11 mouse cellular contexts compared by ENCODE assay signal in genomic region chr13:29603597-29603996, GRCm38 (mm10).
DNase-seq lines count a peak whose midpoint lies in the region; ATAC-seq and TF ChIP-seq lines count a peak whose summit lies in the region.
"Had no signal": no experiment of that assay in that cellular context is flagged by ENCODE, and none has a peak within 500 bp of the region (broad histone marks: within the 10 kb centered on the region; RNA-seq: fewer than 3 reads in every experiment).

No protein-coding gene starts in this region.

- peaks cover 10% of the 10 kb centered on the region for H3K4me1 ChIP-seq in hindbrain, embryonic 13.5 days (replicated peaks)
- H3K4me1 ChIP-seq in hindbrain, postnatal 0 days (ENCODE audit: insufficient read depth, low read length) = no peaks in the 10 kb centered on the region
- H3K4me1 ChIP-seq in embryonic facial prominence, embryonic 13.5 days = peaks cover 19% of the 10 kb centered on the region
- H3K4me1 ChIP-seq in midbrain, embryonic 14.5 days (ENCODE audit: control insufficient read depth, insufficient read depth, low read length) = peaks cover 4% of the 10 kb centered on the region; the same call in 1 of the 2 replicates

- no peak for TF ChIP-seq CTCF in hindbrain, postnatal 0 days (IDR thresholded peaks at IDR 0.05; ENCODE audit: low read depth)

- no peaks in the 10 kb centered on the region for H3K27me3 ChIP-seq in hindbrain, embryonic 13.5 days
- H3K27me3 ChIP-seq in hindbrain, postnatal 0 days (ENCODE audit: insufficient read depth, low read length) = no peaks in the 10 kb centered on the region
- H3K27me3 ChIP-seq in embryonic facial prominence, embryonic 13.5 days = no peaks in the 10 kb centered on the region
- H3K27me3 ChIP-seq in midbrain, embryonic 14.5 days (ENCODE audit: control insufficient read depth, insufficient read depth, low read length) = no peaks in the 10 kb centered on the region
- H3K27me3 ChIP-seq: heart, embryonic 15.5 days had no signal

- no peaks in the 10 kb centered on the region for H3K9me3 ChIP-seq in hindbrain, embryonic 13.5 days
- H3K9me3 ChIP-seq in hindbrain, postnatal 0 days (ENCODE audit: low read length) = no peaks in the 10 kb centered on the region
- H3K9me3 ChIP-seq in embryonic facial prominence, embryonic 13.5 days = no peaks in the 10 kb centered on the region
- no peaks in the 10 kb centered on the region for H3K9me3 ChIP-seq in midbrain, embryonic 14.5 days (ENCODE audit: control insufficient read depth, low read length)
- H3K9me3 ChIP-seq: heart, embryonic 15.5 days had no signal

- WGBS in hindbrain, embryonic 13.5 days = 48% methylated on average over 6 of the region's 6 CpGs
- 63% methylated on average over 6 of the region's 6 CpGs for WGBS in hindbrain, postnatal 0 days
- 25% methylated on average over 6 of the region's 6 CpGs for WGBS in embryonic facial prominence, embryonic 13.5 days
- WGBS in midbrain, embryonic 14.5 days = 47% methylated on average over 6 of the region's 6 CpGs

- H3K4me2 ChIP-seq in hindbrain, embryonic 13.5 days = no peak overlapping the region
- no peak overlapping the region for H3K4me2 ChIP-seq in hindbrain, postnatal 0 days (ENCODE audit: low read depth, low read length)
- no peak overlapping the region for H3K4me2 ChIP-seq in embryonic facial prominence, embryonic 13.5 days
- no peak overlapping the region for H3K4me2 ChIP-seq in midbrain, embryonic 14.5 days (ENCODE audit: low read length)
- H3K4me2 ChIP-seq: heart, embryonic 15.5 days; lung, embryonic 14.5 days had no signal

- ATAC-seq in hindbrain, embryonic 13.5 days (ENCODE audit: low FRiP score) = no peak
- no peak for ATAC-seq in hindbrain, postnatal 0 days
- no peak for ATAC-seq in embryonic facial prominence, embryonic 13.5 days (ENCODE audit: insufficient number of reproducible peaks, insufficient read depth, low FRiP score, low TSS enrichment, low read depth)
- no peak for ATAC-seq in midbrain, embryonic 14.5 days (ENCODE audit: low FRiP score, low TSS enrichment)

- no peak for DNase-seq in hindbrain, postnatal 0 days (ENCODE audit: low spot score)
- peak; percentile 65 for DNase-seq in forelimb bud, embryonic 11.5 days (ENCODE audit: low read depth, low spot score)
- no peak for DNase-seq in midbrain, embryonic 14.5 days
- no peak for DNase-seq in frontal cortex, postnatal 25 days (ENCODE audit: low spot score in 2 of 2)
- no peak for DNase-seq in lung, adult 18-20 months

- H3K4me3 ChIP-seq in hindbrain, embryonic 13.5 days = no peak overlapping the region
- H3K4me3 ChIP-seq in hindbrain, postnatal 0 days (ENCODE audit: low read length) = no peak overlapping the region
- no peak overlapping the region for H3K4me3 ChIP-seq in embryonic facial prominence, embryonic 13.5 days
- H3K4me3 ChIP-seq in midbrain, embryonic 14.5 days (replicated peaks; ENCODE audit: low read depth, low read length) = no peak overlapping the region
- H3K4me3 ChIP-seq: heart, embryonic 15.5 days had no signal

- H3K27ac ChIP-seq in hindbrain, embryonic 13.5 days = peak overlapping the region; percentile 70
- H3K27ac ChIP-seq in hindbrain, postnatal 0 days = no peak overlapping the region
- peak overlapping the region; percentile 69 for H3K27ac ChIP-seq in embryonic facial prominence, embryonic 13.5 days
- peak overlapping the region; percentile 45; the same call in 1 of the 2 replicates for H3K27ac ChIP-seq in midbrain, embryonic 14.5 days (replicated peaks; ENCODE audit: low read depth, low read length)
- H3K27ac ChIP-seq: heart, embryonic 15.5 days; kidney, postnatal 0 days; stomach, postnatal 0 days had no signal

- H3K36me3 ChIP-seq in hindbrain, embryonic 13.5 days = no peaks in the 10 kb centered on the region
- H3K36me3 ChIP-seq in hindbrain, postnatal 0 days (ENCODE audit: insufficient read depth, low read length) = no peaks in the 10 kb centered on the region
- no peaks in the 10 kb centered on the region for H3K36me3 ChIP-seq in embryonic facial prominence, embryonic 13.5 days
- H3K36me3 ChIP-seq in midbrain, embryonic 14.5 days (ENCODE audit: control insufficient read depth, insufficient read depth, low read length) = no peaks in the 10 kb centered on the region
- H3K36me3 ChIP-seq: heart, embryonic 15.5 days had no signal

- no peak overlapping the region for H3K9ac ChIP-seq in hindbrain, embryonic 13.5 days
- H3K9ac ChIP-seq in hindbrain, postnatal 0 days (replicated peaks; ENCODE audit: low read length) = no peak overlapping the region
- H3K9ac ChIP-seq in embryonic facial prominence, embryonic 13.5 days = no peak overlapping the region
- no peak overlapping the region for H3K9ac ChIP-seq in midbrain, embryonic 14.5 days (replicated peaks; ENCODE audit: low read length)
- H3K9ac ChIP-seq: heart, embryonic 15.5 days; lung, embryonic 14.5 days had no signal
